ENCODE assay signal across 25 mouse cellular contexts in genomic region chr6:124479573-124479930, GRCm38 (mm10). TPM values are rescaled to one million over a fixed set of nuclear protein-coding genes. Genes with fewer than 3 reads are reported as not detected.
DNase-seq lines count a peak whose midpoint lies in the region; TF ChIP-seq lines count a peak whose summit lies in the region.
"Had no signal": no experiment of that assay in that cellular context is flagged by ENCODE, and none has a peak within 500 bp of the region (broad histone marks: within the 10 kb centered on the region; RNA-seq: fewer than 3 reads in every experiment).

No protein-coding gene starts in this region.

- H3K9ac ChIP-seq in CH12.LX (ENCODE audit: insufficient read depth, low read depth), result no peak overlapping the region
- H3K9ac ChIP-seq: embryonic facial prominence, embryonic 13.5 days; heart, embryonic 15.5 days; kidney, embryonic 15.5 days; liver, embryonic 12.5 days; liver, postnatal 0 days had no signal

- in situ Hi-C loops in CH12.LX (cut with MboI; ENCODE audit: low pct_ligation_motif_present, low pct_unique_long_range_greater_than_20kb, low sequenced_read_pairs), result loop anchor here (10.0 kb wide), 1 partner anchor 65 kb away; the partner anchor contains the start of gene C1s1

- peaks cover 4% of the 10 kb centered on the region; the same call in 1 of the 2 replicates for H3K79me2 ChIP-seq in CH12.LX (replicated peaks; ENCODE audit: control insufficient read depth, extremely low read depth, insufficient read depth, poor library complexity, severe bottlenecking)

- peaks cover 15% of the 10 kb centered on the region for H3K27me3 ChIP-seq in CH12.LX (replicated peaks)
- H3K27me3 ChIP-seq in cerebellum, adult 2 months (ENCODE audit: control insufficient read depth, insufficient read depth, low read length), result no peaks in the 10 kb centered on the region
- H3K27me3 ChIP-seq: embryonic facial prominence, embryonic 13.5 days; heart, embryonic 15.5 days; kidney, embryonic 15.5 days; Patski had no signal

- no peak for TF ChIP-seq POLR2A in lung, adult 2 months (IDR thresholded peaks at IDR 0.05; ENCODE audit: borderline replicate concordance, extremely low read depth, low read depth, low read length)
- peak; percentile 47 for TF ChIP-seq POLR2A in CH12.LX (IDR thresholded peaks at IDR 0.05; ENCODE audit: low read depth, low read length)
- no peak for TF ChIP-seq POLR2A in cerebellum, adult 2 months (IDR thresholded peaks at IDR 0.05; ENCODE audit: borderline replicate concordance, insufficient read depth, low read length)

- DNase-seq in lung, adult 2 months, result peak; percentile 11
- no peak for DNase-seq in lung, postnatal 4 days
- DNase-seq in 416B (ENCODE audit: low read depth), result peak; percentile 73
- peak; percentile 56 for DNase-seq in CH12.LX (ENCODE audit: extremely low read depth)
- peak; percentile 85 for DNase-seq in MEL-GATA-1-ER (ENCODE audit: extremely low read depth, low read depth)
- no peak for DNase-seq in Muller cell, postnatal 12 days (ENCODE audit: inconsistent ontology term)
- no peak for DNase-seq in gastrocnemius, postnatal 25 days
- no peak for DNase-seq in cerebellum, adult 2 months
- DNase-seq: adrenal gland, postnatal 25 days; cerebellum, adult 11-12 months; gastrocnemius, postnatal 14 days; kidney, adult 11 months; liver, postnatal 0 days; right cerebral cortex, adult 18-20 months; right cerebral cortex, postnatal 4 days; thymus, postnatal 4 days had no signal

- H3K36me3 ChIP-seq in CH12.LX (replicated peaks in 1 of 2; ENCODE audit: control insufficient read depth in 1 of 2, insufficient read depth in 1 of 2, low read length in 1 of 2), result no peaks in the 10 kb centered on the region
- H3K36me3 ChIP-seq: embryonic facial prominence, embryonic 13.5 days; forebrain, embryonic 10.5 days; heart, embryonic 10.5 days; heart, embryonic 15.5 days; kidney, embryonic 15.5 days; liver, embryonic 12.5 days had no signal

- H3K4me1 ChIP-seq in lung, adult 2 months (ENCODE audit: control insufficient read depth, insufficient read depth, low read length), result peaks cover 8% of the 10 kb centered on the region; the same call in 1 of the 2 replicates
- peaks cover 15 to 41% of the 10 kb centered on the region in 2 experiments for H3K4me1 ChIP-seq in CH12.LX (ENCODE audit: control insufficient read depth in 1 of 2, insufficient read depth in 2 of 2)
- H3K4me1 ChIP-seq in cerebellum, adult 2 months (ENCODE audit: control insufficient read depth, insufficient read depth, low read length), result no peaks in the 10 kb centered on the region
- H3K4me1 ChIP-seq: forebrain, embryonic 10.5 days had no signal

- dilution Hi-C loops in CH12.LX (cut with MboI; ENCODE audit: extremely low pct_ligation_motif_present, extremely low pct_unique_long_range_greater_than_20kb, low sequenced_read_pairs), result no loop called here

- no peaks in the 10 kb centered on the region for H3K9me3 ChIP-seq in CH12.LX (replicated peaks; ENCODE audit: low read length)
- H3K9me3 ChIP-seq: embryonic facial prominence, embryonic 13.5 days; forebrain, embryonic 10.5 days; heart, embryonic 10.5 days; heart, embryonic 15.5 days; kidney, embryonic 15.5 days; liver, embryonic 12.5 days had no signal

- no peak overlapping the region for H3K4me3 ChIP-seq in lung, adult 2 months (replicated peaks; ENCODE audit: extremely low read depth, low read depth, low read length)
- no peak overlapping the region for H3K4me3 ChIP-seq in CH12.LX (replicated peaks in 1 of 3; ENCODE audit: low read depth in 2 of 3, low read length in 2 of 3, poor library complexity in 1 of 3)
- H3K4me3 ChIP-seq in cerebellum, adult 2 months (replicated peaks; ENCODE audit: insufficient read depth, low read depth, low read length), result no peak overlapping the region
- H3K4me3 ChIP-seq: embryonic facial prominence, embryonic 13.5 days; forebrain, embryonic 10.5 days; heart, embryonic 10.5 days; heart, embryonic 15.5 days; kidney, embryonic 15.5 days; liver, embryonic 12.5 days had no signal

- WGBS in lung, adult 2 months, result 72% methylated on average over 3 of the region's 3 CpGs
- WGBS in cerebellum, adult 2 months, result 93% methylated on average over 3 of the region's 3 CpGs

- TF ChIP-seq RAD21 in CH12.LX (IDR thresholded peaks at IDR 0.05; ENCODE audit: low read depth, low read length), result no peak

- TF ChIP-seq EP300 in CH12.LX (IDR thresholded peaks at IDR 0.05; ENCODE audit: low read length), result no peak

- H3K4me2 ChIP-seq in CH12.LX (ENCODE audit: insufficient read depth, low read depth, poor library complexity, severe bottlenecking), result no peak overlapping the region
- H3K4me2 ChIP-seq: embryonic facial prominence, embryonic 13.5 days; heart, embryonic 15.5 days; kidney, embryonic 15.5 days; liver, embryonic 12.5 days had no signal

- no peak overlapping the region for H3K27ac ChIP-seq in CH12.LX (ENCODE audit: insufficient read depth, low read depth)
- no peak overlapping the region for H3K27ac ChIP-seq in cerebellum, adult 2 months (ENCODE audit: insufficient read depth, low read length)
- H3K27ac ChIP-seq: embryonic facial prominence, embryonic 13.5 days; forebrain, embryonic 10.5 days; heart, embryonic 10.5 days; heart, embryonic 15.5 days; kidney, embryonic 15.5 days; liver, embryonic 12.5 days; macrophage had no signal

- TF ChIP-seq CTCF in lung, adult 2 months (IDR thresholded peaks at IDR 0.05; ENCODE audit: insufficient read depth, low read length), result no peak
- no peak for TF ChIP-seq CTCF in CH12.LX (conservative IDR thresholded peaks at IDR 0.05 in 1 of 2, IDR thresholded peaks at IDR 0.05 in 1 of 2; ENCODE audit: low read depth in 2 of 2, low read length in 2 of 2)
- TF ChIP-seq CTCF in cerebellum, adult 2 months (IDR thresholded peaks at IDR 0.05; ENCODE audit: borderline replicate concordance, insufficient read depth, low read depth, low read length), result no peak

TF ChIP-seq in CH12.LX, 34 proteins besides CTCF, POLR2A, EP300 and RAD21:
- TF ChIP-seq POLR2AphosphoS2 (IDR thresholded peaks at IDR 0.05; ENCODE audit: low read depth, low read length) (peak; percentile 83), IRF4 (IDR thresholded peaks at IDR 0.05; ENCODE audit: low read depth, low read length) (0 out of 2 replicates have a peak, but pooled peaks have one; percentile 2), ZKSCAN1 (IDR thresholded peaks at IDR 0.05; ENCODE audit: borderline replicate concordance, low read depth, low read length) (no peak)

RNA-seq across cellular contexts. Expression of gene C1rl, which starts 13.4 kb away (rescaled TPM):
- polyA plus RNA-seq in lung, adult 2 months (2012; rRNA removed), result 4.6 and 5.9 TPM in 2 replicates
- 0.38 and 0.59 TPM in 2 replicates for total RNA-seq in CH12.LX (2012; rRNA removed)
- 1.0 and 1.2 TPM in 2 replicates for total RNA-seq in CH12.LX (2014; rRNA removed)
- polyA plus RNA-seq in CH12.LX (2012; ENCODE audit: insufficient read length, low read depth), result 2.1 and 2.4 TPM in 2 replicates
- 1 to 10 TPM in 1 of 2 experiments, under 1 TPM in 1; 0.41 to 1.1 TPM for total RNA-seq in gastrocnemius, postnatal 25 days (2021)
- 0.20 and 0.27 TPM in 2 replicates for polyA plus RNA-seq in cerebellum, adult 2 months (2012; rRNA removed)

RNA-seq across cellular contexts. Expression of gene Clstn3, which starts 15.0 kb away (rescaled TPM):
- 3.2 and 9.1 TPM in 2 replicates for polyA plus RNA-seq in lung, adult 2 months (2012; rRNA removed)
- total RNA-seq in CH12.LX (2012; rRNA removed) (17.2 and 17.7 TPM in 2 replicates), CH12.LX (2014; rRNA removed) (20.4 and 21.4 TPM in 2 replicates)
- polyA plus RNA-seq in CH12.LX (2012; ENCODE audit: insufficient read length, low read depth), result 126 and 130 TPM in 2 replicates
- total RNA-seq in gastrocnemius, postnatal 25 days (2021), result under 1 TPM; 0.59 to 0.61 TPM
- 385 and 434 TPM in 2 replicates for polyA plus RNA-seq in cerebellum, adult 2 months (2012; rRNA removed)

RNA-seq across cellular contexts. Expression of gene C1ra, which starts 32.7 kb away (rescaled TPM):
- polyA plus RNA-seq in lung, adult 2 months (2012; rRNA removed), result 47.2 and 58.0 TPM in 2 replicates
- total RNA-seq in CH12.LX (2012; rRNA removed) (8.4 and 9.9 TPM in 2 replicates), CH12.LX (2014; rRNA removed) (19.8 and 20.1 TPM in 2 replicates)
- 21.9 TPM in 2 replicates for polyA plus RNA-seq in CH12.LX (2012; ENCODE audit: insufficient read length, low read depth)
- 10 to 100 TPM in 1 of 2 experiments, 1 to 10 TPM in 1; 7.8 to 11.7 TPM for total RNA-seq in gastrocnemius, postnatal 25 days (2021)
- polyA plus RNA-seq in cerebellum, adult 2 months (2012; rRNA removed), result 0.47 and 0.59 TPM in 2 replicates
- total RNA-seq: megakaryocyte-erythroid progenitor cell, adult 5-6 weeks had no signal

Comparison
In these comparisons a context has a peak if more than half of its experiments do, and no peak if none do; other contexts are left out.
1. DNase-seq: peak in lung, adult 2 months (single experiment), 416B (single experiment), CH12.LX (single experiment) and MEL-GATA-1-ER (single experiment); none in lung, postnatal 4 days (0 of 2), Muller cell, postnatal 12 days (single experiment), gastrocnemius, postnatal 25 days (single experiment) and cerebellum, adult 2 months (0 of 2).
2. RNA of gene Clstn3, which starts 15.0 kb away (polyA plus RNA-seq): 385 to 434 TPM in cerebellum, adult 2 months and 126 to 130 TPM in CH12.LX; 3.2 to 9.1 TPM in lung, adult 2 months; every median in the first group is over 10 times any median in the second.
3. RNA of gene C1ra, which starts 32.7 kb away (polyA plus RNA-seq): 47.2 to 58.0 TPM in lung, adult 2 months and 21.9 TPM in CH12.LX; 0.47 to 0.59 TPM in cerebellum, adult 2 months; every median in the first group is over 10 times any median in the second.